Mouse (Mus musculus) frontal cortex, postnatal 25 days (tissue): Measurements from ENCODE around the gene Grik4.

Source experiments
- DNase-seq, 2 experiments: peaks; one replicate each; pipeline ENCODE4 v3.0.0; 2022; ENCODE audit warnings: low spot score in 2 of 2

The Grik4 gene

GRCm38 (mm10) chr9:42491780-42492179 is 452.5 kb downstream of the Grik4 start:
- DNase-seq: peak in 1 of 2 experiments; percentile 17

- no peak for DNase-seq
Observed at GRCm38 (mm10) chr9:42490589-42491382, 453.5 kb downstream of the Grik4 start.

- no peak for DNase-seq
Observed at GRCm38 (mm10) chr9:42488071-42488470, 456.2 kb downstream of the Grik4 start.

DNA sequence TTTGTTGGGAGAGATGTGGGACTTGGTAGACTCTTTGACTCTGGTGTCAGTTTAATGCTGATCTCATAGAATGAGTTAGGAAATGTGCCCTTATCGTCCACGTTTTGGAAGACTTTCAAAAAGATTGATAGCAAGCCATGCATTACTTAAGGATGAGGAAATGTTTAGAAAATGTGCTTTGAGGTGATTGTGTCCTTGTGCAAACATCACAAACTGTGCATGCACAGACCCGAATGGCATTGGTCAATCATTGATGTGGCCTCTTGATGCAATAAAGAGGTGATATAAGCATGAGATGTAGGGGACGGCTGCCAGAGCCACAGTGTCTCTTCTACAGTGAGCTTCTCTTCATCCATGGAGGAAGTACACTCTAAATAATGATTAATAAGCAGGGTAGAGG is 457.4 kb downstream of the Grik4 start:
- DNase-seq: no peak

DNA sequence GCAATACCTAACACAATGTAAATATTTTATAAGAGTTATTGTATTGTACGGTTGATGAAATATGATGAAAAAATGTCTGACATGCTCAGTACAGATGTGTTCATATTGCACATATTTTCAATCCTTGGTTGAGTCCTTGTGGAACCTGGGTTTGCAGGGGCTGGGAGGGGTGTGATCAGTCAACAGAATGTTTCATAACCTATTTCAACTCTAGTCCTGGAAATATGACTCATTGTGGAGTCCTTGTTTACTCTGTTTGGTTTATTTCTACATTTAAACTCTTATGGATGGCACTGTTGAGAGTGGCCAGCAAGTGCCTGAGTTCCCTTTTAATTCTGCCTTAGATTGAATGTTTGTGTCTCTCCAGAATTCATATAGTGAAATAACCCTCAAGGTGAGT is 459.6 kb downstream of the Grik4 start:
- DNase-seq: no peak

- no peak for DNase-seq
Observed at GRCm38 (mm10) chr9:42482944-42483343, 461.3 kb downstream of the Grik4 start.

DNA sequence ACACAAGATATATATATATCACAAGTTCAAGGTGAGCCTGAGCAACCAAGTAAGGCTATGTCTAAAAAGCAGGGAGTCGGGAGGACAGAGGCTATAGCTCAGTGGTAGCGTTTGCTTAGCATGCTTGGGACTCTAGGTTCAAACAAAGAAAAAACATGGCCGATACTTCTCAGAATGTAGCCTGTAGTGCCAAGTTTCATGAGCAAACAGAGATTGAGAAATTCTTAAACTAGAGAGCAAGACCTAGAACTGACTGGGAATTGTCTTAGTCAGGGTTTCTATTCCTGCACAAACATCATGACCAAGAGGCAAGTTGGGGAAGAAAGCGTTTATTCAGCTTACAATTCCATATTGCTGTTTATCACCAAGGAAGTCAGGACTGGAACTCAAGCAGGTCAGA is 468.1 kb downstream of the Grik4 start:
- no peak for DNase-seq

- no peak for DNase-seq
Observed at GRCm38 (mm10) chr9:42474244-42474643, 470.0 kb downstream of the Grik4 start.

GRCm38 (mm10) chr9:42471921-42472747 is 472.2 kb downstream of the Grik4 start:
- peak; percentile 77 to 84 for DNase-seq

DNA sequence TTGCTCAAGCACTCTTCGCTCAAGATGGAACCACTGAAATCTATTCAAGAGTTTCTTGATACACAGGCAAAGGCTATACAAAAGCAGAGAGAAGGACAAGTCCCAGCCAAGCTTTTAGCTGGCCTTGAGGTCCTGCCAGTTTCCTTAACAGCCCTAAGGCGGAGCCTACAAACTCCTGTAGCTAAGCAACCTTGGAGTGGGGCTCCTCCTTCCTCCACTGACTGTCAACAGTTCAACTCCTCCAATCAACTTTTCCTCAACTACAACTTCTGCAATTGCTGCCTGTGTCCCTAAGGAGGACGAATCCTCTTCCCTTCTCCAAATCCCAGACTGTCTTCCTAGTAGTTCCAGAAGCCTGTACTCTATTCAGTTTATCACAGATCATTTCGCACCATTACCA is 473.1 kb downstream of the Grik4 start:
- no peak for DNase-seq

DNA sequence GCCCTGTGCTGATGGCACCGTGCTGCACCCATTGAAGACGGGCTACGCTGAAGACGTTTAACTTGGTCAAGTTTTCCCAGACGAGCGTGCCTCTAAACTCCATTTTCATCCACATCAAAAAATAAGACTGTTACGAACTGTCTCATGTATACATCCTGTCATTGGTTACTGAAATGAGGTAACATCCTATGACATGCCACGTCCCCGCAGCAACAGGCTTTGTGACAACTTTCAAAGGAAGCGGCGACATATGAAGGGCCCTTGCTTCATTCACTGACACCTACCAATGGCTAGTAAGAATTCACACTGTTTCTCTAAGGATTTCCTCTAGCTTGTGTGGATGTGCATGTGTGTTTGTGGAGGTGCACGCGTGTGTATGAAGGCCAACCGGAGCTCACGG is 475.0 kb downstream of the Grik4 start:
- no peak for DNase-seq

GRCm38 (mm10) chr9:42468360-42468759 is 475.9 kb downstream of the Grik4 start:
- DNase-seq: no peak
